Mouse (Mus musculus) spleen, adult 12 weeks (tissue): Measurements from ENCODE around the gene Bhlhb9.
A peak's percentile ranks its signal among the peaks of the same experiment; 100 is the strongest.
"Not testable (repeated sequence)": the region's sequence is repeated elsewhere in the genome, so short reads cannot be mapped to it uniquely, and the experiment has no call there.

Source experiments
- DNase-seq: peaks from one replicate; pipeline ENCODE4 v3.0.0; 2022; ENCODE audit warnings: low spot score

Gene Bhlhb9

DNA sequence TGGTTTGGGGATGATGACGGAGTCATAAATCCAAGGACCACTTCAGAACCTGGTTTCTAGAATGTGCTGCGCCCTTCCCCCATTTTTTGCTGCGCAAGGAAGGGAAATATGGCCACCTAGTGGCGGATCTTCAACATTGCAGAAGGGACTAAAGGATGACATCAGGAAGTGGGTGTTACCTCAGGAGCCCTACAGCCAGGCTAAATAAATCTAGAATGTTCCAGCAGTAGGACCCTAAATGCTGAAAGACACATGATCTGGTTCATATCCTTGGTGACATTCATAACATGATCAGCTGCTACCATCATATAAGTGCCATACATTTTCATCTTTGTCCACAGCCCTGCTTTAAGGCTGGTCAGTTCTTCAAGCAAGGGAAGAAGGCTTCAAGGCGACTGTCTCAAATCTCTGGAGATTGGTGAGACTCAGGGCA, at the start of gene Bhlhb9:
Bhlhb9 (plus strand) TSS at position 383 of the 433 bp plus-strand sequence.
- DNase-seq = not testable (repeated sequence)

DNA sequence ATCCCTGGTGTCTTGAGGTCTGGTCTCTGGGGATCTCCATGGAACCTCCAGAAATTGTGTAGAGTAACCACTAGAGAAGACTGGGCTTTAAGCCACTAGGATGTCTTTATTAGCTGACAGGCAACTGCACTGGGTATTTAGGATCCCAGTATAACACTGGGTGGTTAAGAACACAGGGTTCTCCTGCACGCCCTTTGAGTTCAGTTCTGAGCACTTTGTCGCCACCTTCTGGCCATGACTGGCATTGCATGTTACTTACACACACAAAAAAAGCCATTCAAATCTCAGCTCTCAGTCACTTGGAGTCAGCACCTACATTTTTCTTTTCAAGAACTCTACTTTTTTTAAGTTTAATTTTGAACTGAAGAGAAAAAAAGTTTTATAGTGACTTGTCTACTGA, 44.6 kb upstream of the Bhlhb9 start:
- peak; percentile 52 for DNase-seq

DNA sequence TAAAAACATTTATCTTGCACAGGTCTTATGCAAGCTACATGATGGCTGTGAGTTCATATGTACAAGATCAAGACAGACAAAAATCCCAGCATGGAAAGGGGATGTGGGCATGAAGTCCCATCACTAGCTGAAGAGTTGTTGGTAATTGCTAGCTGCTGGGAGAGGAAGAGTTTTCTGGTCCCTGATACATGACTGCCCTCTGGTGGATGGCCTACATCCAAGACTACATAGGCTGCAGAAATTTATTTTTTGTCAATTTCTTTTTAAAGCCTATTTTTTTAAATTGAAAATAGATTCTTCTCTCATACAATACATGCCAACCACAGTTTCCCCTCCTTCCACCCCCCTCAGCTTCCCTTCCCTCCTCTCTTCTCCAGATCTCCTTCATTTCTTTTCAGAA, 35.7 kb upstream of the Bhlhb9 start:
- no peak for DNase-seq

DNA sequence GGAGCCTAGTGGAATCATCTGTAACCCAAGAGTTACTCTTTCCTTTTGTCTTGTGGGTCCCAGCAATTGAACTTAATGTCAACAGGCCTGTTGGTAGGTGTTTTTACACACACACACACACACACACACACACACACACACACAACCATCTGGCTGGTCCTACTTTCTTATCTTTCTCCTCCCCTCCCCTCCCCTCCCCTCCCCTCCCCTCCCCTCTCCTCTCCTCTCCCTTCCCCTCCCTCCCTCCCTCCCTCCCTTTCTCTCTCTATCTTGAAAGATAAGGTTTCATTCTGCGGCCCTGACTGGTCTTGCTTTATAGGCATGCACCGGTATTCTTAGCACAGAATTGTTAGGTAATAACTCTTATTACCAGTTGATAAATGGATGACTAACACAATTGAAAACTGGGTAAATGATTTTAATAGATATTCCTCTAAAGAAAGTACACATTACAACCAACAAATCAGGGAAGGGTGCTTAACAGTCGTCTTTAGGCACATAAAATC, 29.3 kb upstream of the Bhlhb9 start:
- DNase-seq = no peak

DNA sequence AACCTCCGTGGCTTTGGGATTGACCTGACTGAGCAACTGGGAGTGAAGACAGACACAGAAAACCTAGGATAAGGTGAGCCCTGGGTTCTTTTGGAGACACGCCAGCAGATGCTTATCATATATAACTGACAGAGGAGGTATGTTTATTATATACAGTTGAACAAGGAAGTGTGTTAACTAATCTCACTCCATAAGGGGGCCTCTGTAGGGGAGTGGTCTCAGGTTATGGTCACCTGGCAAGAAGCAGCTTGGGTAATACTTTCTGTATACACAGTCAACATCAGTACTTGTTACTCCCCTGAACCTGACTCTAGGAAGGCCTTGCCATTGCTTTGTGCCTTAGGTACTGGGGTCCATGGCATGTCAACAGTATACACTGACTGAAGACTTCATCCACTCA, 28.8 kb upstream of the Bhlhb9 start:
- no peak for DNase-seq

DNA sequence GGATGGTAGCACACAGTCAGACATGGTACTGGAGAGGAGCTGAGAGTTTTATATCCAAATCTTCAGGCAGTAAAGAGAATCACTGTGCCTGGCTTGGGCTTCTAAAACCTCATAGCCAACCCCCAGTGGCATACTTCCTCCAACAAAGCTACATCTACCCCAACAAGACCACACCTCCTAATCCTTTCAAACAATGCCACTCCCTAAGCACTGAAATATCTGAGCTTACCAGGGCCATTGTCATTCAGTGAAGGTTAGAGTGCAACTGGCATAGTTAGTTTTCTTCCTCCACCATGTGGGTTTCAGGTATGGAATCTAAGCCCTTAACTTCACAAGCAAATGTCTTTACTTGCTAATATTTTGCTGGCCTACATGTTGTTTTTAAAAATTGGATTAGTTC, 5.9 kb upstream of the Bhlhb9 start:
- DNase-seq = no peak

DNA sequence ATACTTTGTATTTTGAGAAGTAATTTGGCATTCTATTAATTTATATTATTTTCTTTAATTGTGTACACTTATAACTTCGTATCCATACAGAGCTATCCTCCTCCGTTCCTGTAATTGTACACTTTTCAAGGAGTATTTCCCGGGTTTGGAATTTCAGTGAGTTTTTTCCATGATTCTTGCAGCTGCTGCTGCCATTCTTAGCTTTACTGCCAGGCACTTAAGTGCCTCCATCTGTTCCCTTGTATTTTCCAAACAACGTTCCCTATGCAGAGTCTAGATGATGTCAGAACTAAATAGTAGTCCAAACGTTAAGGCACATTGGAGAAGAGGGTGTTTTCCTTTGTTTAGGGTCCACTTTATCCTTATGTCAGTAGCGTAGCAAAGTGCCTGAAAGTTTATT, 5.1 kb upstream of the Bhlhb9 start:
- DNase-seq = no peak

DNA sequence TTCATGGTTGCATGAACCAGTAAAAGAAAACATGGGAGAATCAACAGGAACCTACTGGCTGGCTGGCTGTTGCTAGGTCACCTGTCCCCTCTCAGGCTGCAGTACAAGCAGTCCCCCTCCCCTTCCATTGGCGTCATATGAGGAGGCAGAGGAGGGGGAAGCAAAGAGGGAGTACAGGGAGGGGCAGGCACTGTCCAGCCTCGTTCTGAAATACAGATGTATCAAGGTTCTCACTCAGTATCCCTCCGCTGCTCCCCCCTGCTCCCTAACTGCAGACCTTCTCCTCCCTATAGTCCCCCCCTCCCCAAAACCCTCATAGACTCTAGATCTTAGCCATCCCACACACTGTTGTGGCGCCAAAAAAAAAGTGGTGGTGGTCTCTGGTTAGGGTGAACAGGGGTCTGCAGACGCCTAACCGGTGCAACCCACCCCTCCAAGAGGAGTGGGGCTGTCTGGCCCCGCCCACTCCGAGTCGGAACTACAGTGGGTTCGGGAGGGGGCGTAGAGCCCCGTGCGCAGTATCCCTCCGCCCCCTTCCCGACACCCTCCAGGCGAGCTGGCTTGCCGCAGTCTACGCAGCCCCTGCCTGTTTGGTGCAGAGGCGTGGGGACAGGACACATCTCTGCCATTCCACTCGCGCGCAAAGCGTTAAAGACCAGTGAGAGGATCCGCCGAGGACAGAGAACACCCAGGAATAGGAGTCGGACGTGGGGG, 1.6 kb upstream of the Bhlhb9 start:
- not testable (repeated sequence) for DNase-seq

DNA sequence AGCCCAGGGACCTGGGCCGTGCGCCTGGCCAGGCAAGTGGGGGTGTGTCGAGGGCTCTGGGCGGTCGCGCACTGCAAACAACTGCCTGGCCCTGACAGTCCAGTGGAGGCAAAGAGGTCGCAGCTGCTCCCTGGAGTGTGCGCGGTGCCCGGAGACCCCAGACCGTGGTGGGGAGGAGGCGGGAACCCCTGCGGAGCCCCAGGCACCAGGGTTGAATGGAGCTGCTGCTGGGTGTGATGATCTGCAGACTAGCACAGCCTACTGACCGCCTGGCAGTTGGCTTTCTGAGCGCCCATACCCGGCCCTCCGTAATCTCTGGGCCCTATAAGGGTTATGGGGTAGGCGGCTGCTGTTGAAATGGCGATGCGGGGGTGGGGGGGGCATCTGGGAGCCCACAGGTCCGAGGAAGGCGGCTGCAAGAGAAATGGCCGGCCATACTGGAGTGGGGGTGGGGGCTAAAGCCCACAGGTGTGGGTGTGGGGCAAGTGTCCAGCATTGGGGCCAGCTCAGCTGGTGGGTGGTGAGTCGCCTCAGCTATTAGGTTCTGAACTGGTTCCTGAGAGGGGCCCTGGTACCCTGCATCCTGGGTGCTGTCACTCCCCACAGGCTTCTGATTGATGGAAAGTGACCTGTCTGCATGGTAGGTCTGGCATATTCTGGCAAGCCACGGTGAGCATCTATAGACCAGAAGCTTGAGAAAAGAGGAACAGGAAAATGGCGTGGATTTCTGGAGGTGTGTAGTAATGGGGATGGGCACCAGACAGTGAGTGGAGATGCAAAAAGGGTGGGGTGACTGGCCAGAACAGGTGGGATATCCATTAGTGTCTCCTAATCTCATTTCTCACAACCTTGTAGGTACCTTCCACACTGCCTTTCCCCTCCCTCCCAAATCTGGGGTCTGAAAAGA, 836 bp upstream of the Bhlhb9 start:
- DNase-seq = not testable (repeated sequence)

DNA sequence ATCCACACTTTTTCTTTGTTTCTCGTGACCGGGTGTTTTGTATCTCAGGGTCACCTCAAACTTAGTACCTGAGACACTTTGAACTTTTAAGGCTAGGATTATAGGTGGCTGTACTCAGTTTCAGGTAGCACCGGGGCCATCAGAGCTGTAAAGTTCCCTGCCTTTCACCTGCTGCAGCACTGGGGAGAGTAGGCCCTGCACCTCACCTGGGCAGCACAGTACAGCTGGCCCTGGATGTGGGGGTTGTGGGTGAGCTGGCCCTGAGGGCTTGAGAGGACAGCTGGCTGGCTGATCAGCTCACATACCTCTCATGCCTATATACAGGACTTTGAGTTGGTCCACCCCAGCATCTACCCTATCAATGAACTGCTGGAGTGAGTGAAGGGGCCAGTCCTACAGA, 6.8 kb downstream of the Bhlhb9 start:
- no peak for DNase-seq

DNA sequence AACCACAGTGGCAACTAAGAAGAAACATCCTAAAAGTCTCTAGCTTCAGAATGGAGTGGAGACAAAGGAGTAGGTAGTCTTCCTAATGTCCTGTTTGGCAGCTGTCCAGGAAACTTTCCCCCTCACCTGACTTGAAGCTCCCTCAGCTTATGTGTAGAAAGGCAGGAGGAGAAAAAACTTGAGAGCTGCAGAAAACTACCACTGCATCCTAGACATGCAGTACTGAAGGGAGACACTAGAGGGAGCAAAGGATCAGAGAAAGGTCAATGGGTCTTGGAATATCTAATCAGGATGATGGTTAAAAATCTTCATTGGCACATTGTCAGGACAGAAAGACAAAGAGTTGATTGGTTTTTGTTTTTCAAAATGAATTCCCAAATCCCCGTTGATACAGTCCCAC, 8.4 kb downstream of the Bhlhb9 start:
- no peak for DNase-seq

DNA sequence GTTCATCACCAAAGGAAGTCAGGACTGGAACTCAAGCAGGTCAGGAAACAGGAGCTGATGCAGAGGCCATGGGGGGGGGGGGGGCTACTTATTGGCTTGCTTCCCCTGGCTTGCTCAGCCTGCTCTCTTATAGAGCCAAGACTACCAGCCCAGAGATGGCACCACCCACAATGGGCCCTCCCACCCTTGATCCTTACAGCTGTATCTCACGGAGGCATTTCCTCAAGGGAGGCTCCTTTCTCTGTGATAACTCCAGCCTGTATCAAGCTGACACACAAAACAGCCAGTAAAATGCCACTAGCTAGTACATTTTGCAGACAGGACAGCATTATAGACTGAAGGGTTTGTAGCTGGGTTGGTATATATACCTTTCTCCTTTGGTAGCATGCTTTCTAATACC, 38.5 kb downstream of the Bhlhb9 start:
- DNase-seq = not testable (repeated sequence)

DNA sequence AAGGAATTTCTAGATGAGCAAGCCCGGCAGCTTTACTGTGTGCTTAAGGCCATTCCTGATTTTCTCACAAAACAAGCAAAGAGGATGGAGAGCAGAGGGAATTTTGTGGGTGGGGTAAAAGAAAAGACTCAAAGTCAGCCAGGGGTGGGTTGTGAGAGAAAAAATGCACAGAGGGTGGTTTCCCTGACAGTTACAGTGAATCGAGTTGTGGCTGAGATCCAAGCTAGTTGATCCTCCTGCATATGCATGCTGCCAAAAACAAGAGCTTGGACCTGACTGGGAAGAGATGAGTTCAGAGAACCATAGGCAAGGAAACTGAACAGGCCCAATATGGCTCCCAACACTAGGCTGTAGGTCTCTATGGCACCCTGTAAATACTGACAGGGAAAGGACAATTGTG, 40.5 kb downstream of the Bhlhb9 start:
- DNase-seq = no peak

DNA sequence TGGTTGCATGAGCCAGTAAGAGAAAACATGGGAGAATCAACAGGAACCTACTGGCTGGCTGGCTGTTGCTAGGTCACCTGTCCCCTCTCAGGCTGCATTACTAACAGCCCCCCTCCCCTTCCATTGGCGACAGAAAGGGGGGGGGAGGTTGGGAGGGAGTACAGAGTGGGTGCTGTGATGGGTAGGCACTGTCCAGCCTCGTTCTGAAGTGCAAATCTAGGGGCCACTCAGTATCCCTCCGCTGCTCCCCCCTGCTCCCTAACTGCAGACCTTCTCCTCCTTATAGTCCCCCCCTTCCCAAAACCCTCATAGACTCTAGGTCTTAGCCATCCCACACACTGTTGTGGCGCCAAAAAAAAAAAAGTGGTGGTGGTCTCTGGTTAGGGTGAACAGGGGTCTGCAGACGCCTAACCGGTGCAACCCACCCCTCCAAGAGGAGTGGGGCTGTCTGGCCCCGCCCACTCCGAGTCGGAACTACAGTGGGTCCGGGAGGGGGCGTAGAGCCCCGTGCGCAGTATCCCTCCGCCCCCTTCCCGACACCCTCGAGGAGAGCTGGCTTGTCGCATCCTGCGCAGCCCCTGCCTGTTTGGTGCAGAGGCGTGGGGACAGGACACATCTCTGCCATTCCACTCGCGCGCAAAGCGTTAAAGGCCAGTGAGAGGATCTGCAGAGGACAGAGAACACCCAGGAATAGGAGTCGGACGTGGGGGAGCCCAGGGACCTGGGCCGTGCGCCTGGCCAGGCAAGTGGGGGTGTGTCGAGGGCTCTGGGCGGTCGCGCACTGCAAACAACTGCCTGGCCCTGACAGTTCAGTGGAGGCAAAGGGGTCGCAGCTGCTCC, 41.3 kb downstream of the Bhlhb9 start, which contains the start of gene Gprasp2:
Gprasp2 (plus strand) TSS at position 514 of the 840 bp plus-strand sequence.
- DNase-seq = not testable (repeated sequence)

DNA sequence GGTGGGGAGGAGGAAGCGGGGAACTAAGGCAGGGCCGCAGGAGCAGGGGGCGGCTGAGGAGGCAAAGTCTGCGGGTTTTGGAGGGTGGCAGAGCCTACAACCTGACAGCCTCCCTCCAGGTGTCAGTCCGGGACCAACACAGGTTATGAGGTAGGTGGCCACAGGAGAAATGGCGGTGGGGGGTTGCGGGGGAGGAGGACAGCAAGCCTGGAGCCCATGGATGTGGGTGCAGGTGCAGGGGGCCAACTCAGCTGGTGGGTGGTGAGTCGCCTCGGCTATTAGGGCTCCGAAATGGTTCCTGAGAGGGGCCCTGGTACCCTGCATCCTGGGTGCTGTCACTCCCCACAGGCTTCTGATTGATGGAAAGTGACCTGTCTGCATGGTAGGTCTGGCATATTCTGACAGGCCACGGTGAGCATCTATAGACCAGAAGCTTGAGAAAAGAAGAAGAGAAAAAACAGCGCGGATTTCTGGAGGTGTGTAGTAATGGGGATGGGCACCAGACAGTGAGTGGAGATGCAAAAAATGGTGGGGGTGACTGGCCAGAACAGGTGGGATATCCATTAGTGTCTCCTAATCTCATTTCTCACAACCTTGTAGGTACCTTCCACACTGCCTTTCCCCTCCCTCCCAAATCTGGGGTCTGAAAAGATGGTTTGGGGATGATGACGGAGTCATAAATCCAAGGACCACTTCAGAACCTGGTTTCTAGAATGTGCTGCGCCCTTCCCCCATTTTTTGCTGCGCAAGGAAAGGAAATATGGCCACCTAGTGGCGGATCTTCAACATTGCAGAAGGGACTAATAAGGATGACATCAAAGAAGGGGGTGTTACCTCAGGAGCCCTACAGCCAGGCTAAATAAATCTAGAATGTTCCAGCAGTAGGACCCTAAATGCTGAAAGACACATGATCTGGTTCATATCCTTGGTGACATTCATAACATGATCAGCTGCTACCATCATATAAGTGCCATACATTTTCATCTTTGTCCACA, 42.3 kb downstream of the Bhlhb9 start:
- not testable (repeated sequence) for DNase-seq

DNA sequence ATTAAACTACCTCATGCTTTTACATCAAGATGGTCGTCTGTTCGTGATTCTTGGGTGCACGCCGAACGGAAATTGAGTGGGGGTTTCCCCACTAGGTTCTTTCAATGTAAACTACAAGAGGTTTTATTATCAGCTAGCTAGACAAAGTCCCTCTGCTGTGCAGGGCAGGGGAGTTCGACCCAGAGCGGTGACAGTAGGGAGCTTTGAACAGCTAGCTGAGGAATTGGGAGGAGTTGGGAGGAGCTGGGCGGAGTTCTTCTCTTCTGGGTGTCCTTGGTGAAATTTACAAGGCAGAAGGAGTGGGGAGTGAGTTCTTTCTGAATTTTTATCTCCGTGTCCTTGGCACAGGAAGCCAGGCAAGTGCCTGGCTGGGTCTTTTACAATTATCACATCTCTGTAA, 69.4 kb downstream of the Bhlhb9 start:
- not testable (repeated sequence) for DNase-seq

DNA sequence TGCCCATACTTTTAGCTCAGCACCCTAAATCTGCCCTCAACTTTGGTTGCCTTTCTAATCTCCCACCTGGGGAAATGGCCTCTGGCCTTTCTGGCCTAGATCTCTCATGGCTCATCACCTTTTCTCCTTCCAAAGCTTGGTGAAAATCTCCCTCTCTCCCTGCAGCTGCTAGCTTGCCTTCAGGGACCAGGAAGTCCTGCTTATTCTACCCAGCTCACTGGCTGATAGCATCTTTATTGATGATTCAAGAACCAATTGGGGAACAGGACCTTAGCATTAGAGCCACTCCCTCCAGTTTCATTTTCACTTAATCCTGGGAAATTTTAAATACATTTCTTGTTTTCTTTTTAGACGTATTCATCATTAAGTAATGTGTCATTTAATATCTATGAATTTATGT, 79.3 kb downstream of the Bhlhb9 start:
- DNase-seq = no peak

DNA sequence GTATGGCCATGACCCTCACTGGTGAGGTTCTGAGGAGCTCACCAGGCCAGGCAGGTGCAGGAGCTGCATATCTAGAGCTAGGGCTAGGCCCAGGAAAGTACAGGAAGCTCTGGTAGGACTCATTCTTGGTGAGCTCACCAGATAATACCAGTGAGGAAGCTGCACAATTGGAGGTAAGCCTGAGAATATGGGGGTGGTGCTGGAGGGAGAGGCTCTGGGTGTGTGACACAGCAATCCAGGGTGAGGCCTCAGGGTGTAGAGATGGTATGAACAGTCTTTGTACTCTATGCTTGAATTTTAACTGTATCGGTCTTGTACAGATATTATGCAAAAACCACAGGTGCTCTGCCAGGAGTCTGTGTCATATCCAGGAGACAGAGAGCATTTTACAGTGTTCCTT, 82.2 kb downstream of the Bhlhb9 start:
- DNase-seq = no peak

DNA sequence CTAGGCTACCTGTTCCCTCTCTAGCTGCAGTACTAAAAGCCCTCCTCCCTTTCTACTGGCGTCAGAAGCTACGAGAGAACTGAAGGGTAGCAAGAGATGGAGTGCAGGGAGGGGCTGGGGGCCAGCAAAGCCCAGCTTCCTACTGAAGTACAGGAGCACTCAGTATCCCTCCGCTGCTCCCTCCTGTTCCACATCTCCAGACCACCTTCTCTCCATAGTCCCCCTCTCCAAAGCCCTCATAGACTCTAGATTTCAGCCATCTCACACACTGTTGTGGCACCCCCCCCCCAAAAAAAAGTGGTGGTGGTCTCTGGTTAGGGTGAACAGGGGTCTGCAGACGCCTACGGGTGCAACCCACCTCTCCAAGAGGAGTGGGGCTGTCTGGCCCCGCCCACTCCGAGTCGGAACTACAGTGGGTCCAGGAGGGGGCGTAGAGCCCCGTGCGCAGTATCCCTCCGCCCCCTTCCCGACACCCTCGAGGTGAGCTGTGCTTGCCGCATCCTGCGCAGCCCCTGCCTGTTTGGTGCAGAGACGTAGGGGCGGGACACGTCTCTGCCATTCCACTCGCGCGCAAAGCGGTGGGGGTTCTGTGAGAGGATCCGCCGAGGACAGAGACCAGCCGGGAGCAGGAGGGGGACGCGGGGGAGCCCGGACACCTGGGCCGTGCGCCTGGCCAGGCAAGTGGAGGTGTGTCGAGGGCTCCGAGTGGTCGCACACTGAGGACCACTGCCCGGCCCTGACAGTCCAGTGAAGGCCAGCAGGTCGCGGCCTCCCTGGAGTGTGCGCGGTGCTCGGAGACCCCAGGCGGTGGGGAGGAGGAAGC, 88.2 kb downstream of the Bhlhb9 start:
- peak; percentile 6 for DNase-seq

DNA sequence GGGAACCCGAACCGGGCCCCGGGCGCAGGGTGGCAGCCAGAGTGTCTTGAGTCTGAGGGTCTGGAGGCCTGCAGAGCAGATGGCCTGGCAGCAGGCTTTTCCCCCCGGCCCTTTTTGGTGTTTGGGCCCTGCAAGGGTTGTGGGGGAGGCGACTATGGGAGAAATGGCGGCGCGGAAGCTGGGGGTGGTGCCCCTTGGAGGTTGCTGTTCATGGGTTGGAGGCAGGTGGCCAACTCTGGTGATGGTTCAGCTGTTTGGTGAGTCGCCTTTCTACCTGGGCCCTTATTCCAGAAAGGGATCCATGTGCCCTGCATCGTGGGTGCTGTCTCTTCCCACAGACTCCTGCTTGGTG, 88.8 kb downstream of the Bhlhb9 start:
- DNase-seq = no peak
